Mouse (Mus musculus) v-Abl transformed pro-B cells (cell line): ENCODE measurements around the gene Parl.

ENCODE experiments used
- in situ Hi-C, 2 experiments: fragments of 400-800 bp; cut with MboI; formaldehyde crosslinking; loops; one replicate each; pipeline ENCODE4 v1.15.1; 2025; ENCODE audit not compliant: unreplicated experiment in 2 of 2

Parl gene

GRCm38 (mm10) chr16:20301770-20302649 is at the start of gene Parl:
Gene Parl (minus strand): TSS chr16:20302387.
- in situ Hi-C loops, result loop anchor here (5.0 to 10.0 kb wide), 3 partner anchors 575 to 637 kb away; no protein-coding TSS in a partner anchor

- in situ Hi-C loops, result no loop called here
Measured at GRCm38 (mm10) chr16:20345464-20345863, 43.3 kb upstream of the Parl start.

- in situ Hi-C loops, result no loop called here
Measured at GRCm38 (mm10) chr16:20338616-20339015, 36.4 kb upstream of the Parl start.

- in situ Hi-C loops, result no loop called here
Measured at GRCm38 (mm10) chr16:20334918-20335317, 32.7 kb upstream of the Parl start.

- in situ Hi-C loops, result no loop called here
Measured at GRCm38 (mm10) chr16:20328306-20328705, 26.1 kb upstream of the Parl start.

GRCm38 (mm10) chr16:20325286-20325685 is 23.1 kb upstream of the Parl start, which contains the start of gene Cyp2ab1:
Gene Cyp2ab1 (minus strand): TSS chr16:20325404.
- in situ Hi-C loops, result no loop called here

GRCm38 (mm10) chr16:20323907-20324306 is 21.7 kb upstream of the Parl start:
- in situ Hi-C loops, result no loop called here

GRCm38 (mm10) chr16:20322274-20322673 is 20.1 kb upstream of the Parl start:
- in situ Hi-C loops, result no loop called here

- in situ Hi-C loops, result no loop called here
Measured at GRCm38 (mm10) chr16:20316770-20317169, 14.6 kb upstream of the Parl start.

- in situ Hi-C loops, result no loop called here
Measured at GRCm38 (mm10) chr16:20315266-20315665, 13.1 kb upstream of the Parl start.

GRCm38 (mm10) chr16:20312272-20312671 is 10.1 kb upstream of the Parl start:
- in situ Hi-C loops, result no loop called here

GRCm38 (mm10) chr16:20300076-20300475 is 2.1 kb downstream of the Parl start:
- in situ Hi-C loops, result loop anchor here (5.0 to 10.0 kb wide), 3 partner anchors 573 to 635 kb away; no protein-coding TSS in a partner anchor

- in situ Hi-C loops, result loop anchor here in 1 of 2 experiments (10.0 kb wide), 1 partner anchor 155 kb away; no protein-coding TSS in a partner anchor
Measured at GRCm38 (mm10) chr16:20280238-20280637, 21.9 kb downstream of the Parl start.

GRCm38 (mm10) chr16:20279395-20279794 is 22.8 kb downstream of the Parl start:
- in situ Hi-C loops, result no loop called here

GRCm38 (mm10) chr16:20272994-20273393 is 29.2 kb downstream of the Parl start:
- in situ Hi-C loops, result no loop called here

GRCm38 (mm10) chr16:20271339-20271738 is 30.8 kb downstream of the Parl start:
- in situ Hi-C loops, result no loop called here

GRCm38 (mm10) chr16:20265089-20265488 is 37.1 kb downstream of the Parl start:
- in situ Hi-C loops, result no loop called here

- in situ Hi-C loops, result no loop called here
Measured at GRCm38 (mm10) chr16:20257926-20258325, 44.3 kb downstream of the Parl start.

GRCm38 (mm10) chr16:20248442-20249174 is 53.6 kb downstream of the Parl start:
- in situ Hi-C loops, result no loop called here

- in situ Hi-C loops, result no loop called here
Measured at GRCm38 (mm10) chr16:20247103-20247502, 55.1 kb downstream of the Parl start.
